Mouse (Mus musculus): ENCODE data around the gene Hoxc8.

Gene Hoxc8

GRCm38 (mm10) chr15:102990461-102991397 is at the start of gene Hoxc8:
Hoxc8 (plus strand) TSS chr15:102990607.
- DNase-seq, result no peak

DNA sequence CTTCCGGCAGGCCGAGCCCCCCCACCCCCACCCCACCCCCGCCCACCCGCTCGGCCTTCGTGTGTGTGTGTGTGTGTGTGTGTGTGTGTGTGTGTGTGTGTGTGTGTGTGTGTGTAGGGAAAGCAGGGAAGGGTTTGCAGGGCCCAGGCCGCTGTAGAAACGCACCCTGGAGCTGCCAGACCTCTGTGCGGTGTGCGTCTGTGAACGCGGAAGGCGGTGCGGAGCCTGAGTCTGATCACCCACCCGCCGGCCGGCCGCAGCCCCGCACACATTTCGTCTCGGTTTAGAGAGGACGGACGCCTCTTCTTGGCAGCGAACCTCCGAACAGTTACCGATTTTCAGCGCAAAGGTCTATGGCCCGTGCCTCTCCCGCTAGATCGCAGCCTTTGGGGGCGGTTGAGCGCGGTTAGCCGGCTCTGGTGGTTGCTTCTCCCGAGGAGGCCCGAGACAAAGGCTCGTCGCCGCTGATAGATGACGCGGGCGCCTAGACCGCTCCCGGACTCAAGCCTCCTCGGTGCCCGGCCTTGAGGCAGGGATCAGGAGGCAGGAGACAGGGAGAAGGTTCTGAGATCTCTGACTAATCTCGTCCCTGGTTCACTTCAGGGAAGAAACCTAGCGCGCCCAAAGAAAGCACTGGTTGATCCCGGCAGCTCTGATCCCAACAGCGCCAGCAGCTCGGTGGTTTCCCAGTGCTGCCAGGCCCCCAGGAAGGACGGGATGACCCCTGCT is 47.5 kb upstream of the Hoxc8 start:
- DNase-seq, result no peak

DNA sequence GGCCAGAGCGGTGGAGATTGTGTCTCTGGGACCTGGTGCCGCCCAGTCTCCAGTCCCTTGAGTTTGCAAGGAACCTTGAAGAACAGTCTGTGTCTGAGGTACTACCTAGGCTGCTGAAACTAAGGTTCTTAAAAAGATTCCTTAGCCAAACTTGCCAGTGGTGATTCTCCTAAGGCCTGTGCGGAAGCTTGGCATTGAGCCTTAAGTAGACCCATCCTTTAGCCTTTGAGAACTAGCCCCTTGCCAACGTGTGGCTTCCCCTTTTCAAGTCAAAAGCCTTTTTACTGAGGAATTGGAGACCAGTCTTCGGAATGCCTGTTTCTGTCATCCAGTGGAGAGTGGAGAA is 47.0 kb upstream of the Hoxc8 start:
- no peak for DNase-seq

DNA sequence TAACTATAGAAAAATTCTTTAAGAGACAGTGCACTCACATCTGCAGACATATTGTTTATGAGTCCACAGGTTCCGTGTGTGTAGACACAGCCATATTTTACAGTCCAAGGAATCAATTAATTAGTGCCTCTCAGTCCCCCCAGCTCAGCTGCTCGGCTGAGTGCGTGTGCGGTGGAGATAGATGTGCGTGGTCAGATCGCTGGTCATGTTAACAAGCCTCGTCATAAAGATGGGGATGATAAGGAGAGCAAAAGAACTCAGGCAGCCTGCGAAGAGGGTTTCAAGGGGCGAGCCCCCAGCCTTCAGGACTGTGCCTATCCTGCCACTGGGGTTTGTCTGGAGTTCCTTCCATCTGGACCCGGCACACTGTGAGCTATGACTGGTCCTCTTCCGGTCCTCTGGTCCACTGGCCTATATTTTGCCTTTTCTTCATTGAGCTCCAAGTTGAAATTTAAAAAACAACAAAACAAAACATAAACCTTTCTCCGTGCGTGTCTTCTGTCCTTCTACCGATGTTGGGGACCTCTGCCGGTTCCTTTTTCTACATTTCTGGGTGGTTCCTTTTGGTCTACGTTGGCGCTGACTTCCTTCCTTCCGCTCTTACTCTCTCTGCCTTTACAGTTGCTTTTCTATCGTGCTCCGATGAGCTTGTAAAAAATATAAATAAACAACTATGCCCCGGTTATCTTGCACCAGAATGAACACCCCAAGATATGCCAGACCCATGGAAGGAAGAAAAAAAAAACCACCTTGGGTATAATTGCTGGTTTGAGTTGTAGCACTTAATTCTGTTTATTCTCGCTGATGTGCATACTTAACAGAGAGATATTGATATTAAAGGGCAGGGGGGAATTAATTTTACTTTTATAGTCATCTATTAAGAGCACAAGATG is 45.0 kb upstream of the Hoxc8 start:
- DNase-seq, result no peak

GRCm38 (mm10) chr15:102947276-102947675 is 43.1 kb upstream of the Hoxc8 start:
- no peak for DNase-seq

- no peak for DNase-seq
Measured at GRCm38 (mm10) chr15:102948842-102949241, 41.6 kb upstream of the Hoxc8 start.

- no peak for DNase-seq
Measured at GRCm38 (mm10) chr15:102949696-102950095, 40.7 kb upstream of the Hoxc8 start.

- no peak for DNase-seq
Measured at GRCm38 (mm10) chr15:102950877-102951276, 39.5 kb upstream of the Hoxc8 start.

- DNase-seq, result no peak
Measured at GRCm38 (mm10) chr15:102953561-102953960, 36.8 kb upstream of the Hoxc8 start.

- DNase-seq, result no peak
Measured at GRCm38 (mm10) chr15:102954192-102955006, 36.0 kb upstream of the Hoxc8 start, which contains the start of gene Hoxc11. Hoxc11 (plus strand) TSS chr15:102954427.

DNA sequence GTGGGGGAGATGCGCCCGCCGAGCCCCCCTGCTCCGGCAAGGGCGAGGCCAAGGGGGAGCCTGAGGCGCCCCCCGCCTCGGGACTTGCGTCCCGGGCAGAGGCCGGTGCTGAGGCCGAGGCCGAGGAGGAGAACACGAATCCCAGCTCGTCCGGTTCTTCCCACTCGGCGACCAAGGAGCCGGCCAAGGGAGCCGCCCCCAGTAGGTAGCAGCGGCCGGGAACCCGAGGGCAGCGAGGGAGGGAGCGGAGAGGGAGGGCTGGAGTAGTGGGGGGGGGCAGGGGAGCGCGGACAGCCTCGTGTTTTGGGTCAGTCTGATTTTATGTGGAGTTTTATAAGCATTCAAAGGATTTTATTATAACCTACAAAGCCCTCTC is 35.4 kb upstream of the Hoxc8 start:
- no peak for DNase-seq

DNA sequence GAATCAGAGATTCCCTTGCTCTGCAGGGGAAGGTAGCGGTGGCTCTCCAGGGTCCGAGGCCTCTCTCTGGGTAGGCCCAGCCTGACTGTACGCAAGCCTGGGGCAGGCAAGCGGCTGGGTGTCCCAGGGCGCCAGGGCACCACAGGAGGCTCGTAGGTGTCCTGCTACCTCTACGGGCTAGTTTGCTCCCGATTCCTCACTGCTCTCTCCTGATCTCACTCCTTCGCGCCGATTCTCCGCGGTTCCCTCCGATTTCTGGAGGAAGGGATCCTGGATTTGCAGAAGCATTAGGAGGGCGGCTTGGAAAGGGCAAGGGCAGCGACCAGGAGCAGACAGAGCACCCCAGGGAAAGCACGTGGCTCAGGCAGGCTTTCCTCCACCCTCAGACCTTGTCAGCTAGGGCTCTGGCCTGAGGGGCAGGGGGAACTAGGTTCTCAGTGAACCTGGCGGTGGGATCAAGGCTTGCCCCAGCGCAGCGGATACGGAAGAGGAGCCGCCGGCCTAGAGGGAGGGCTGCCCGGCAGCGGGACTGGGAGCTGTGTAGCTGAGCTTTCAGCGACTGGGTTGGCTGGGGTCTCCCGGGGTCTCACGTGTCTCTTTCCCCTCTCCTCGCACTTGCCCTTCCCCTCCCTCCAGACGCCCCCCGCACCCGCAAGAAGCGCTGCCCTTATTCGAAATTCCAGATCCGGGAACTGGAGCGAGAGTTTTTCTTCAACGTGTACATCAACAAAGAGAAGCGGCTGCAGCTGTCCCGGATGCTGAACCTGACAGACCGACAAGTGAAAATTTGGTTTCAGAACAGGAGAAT is 34.4 kb upstream of the Hoxc8 start:
- no peak for DNase-seq

- no peak for DNase-seq
Measured at GRCm38 (mm10) chr15:102956906-102957305, 33.5 kb upstream of the Hoxc8 start.

- DNase-seq, result no peak
Measured at GRCm38 (mm10) chr15:102959663-102960191, 30.7 kb upstream of the Hoxc8 start.

DNA sequence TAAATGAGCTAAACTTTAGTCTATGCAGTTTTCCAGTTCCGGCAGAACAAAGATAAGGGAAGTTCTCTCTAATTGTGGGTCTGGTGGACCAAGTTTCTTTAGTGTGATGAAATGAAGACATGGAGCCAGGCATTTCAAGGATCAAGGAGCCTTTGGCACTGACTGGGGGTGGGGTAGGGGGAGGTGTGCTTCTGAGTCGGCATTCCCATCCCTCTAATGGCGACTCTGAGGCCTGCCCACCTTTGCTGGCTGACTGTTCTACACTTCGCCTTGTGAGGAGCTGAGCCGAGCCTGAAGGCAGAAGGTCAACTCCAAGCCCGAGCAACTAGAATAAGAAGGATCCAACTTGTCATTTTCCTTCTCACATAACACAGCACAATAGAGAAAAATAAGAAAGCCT is 28.7 kb upstream of the Hoxc8 start:
- DNase-seq, result no peak

- DNase-seq, result no peak
Measured at GRCm38 (mm10) chr15:102962492-102962891, 27.9 kb upstream of the Hoxc8 start.

DNA sequence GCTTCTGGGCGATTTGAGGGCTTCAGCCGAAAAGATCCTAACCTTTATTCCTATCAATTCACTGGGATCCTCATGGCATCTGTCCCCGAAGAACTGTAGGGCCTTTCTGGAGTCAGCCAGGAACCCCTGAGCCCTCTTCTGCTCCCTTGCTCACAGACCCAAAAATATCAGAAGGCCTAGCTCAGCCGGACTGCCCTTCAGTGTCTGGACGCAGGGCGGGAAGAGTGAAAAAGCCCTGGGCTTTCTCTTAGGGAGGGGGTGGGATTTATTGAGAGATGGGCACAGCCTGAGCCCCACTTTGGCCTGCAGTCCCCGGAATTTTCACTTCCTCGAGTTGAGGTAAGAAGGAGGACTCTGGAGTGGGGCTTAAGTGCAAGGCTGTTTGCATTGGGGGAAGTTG is 27.1 kb upstream of the Hoxc8 start:
- no peak for DNase-seq

GRCm38 (mm10) chr15:102963671-102964640 is 26.5 kb upstream of the Hoxc8 start:
- DNase-seq, result no peak

- DNase-seq, result no peak
Measured at GRCm38 (mm10) chr15:102965003-102965891, 25.2 kb upstream of the Hoxc8 start.
